Comparison of ENCODE assay signal across 8 mouse cellular contexts in the genomic region with DNA sequence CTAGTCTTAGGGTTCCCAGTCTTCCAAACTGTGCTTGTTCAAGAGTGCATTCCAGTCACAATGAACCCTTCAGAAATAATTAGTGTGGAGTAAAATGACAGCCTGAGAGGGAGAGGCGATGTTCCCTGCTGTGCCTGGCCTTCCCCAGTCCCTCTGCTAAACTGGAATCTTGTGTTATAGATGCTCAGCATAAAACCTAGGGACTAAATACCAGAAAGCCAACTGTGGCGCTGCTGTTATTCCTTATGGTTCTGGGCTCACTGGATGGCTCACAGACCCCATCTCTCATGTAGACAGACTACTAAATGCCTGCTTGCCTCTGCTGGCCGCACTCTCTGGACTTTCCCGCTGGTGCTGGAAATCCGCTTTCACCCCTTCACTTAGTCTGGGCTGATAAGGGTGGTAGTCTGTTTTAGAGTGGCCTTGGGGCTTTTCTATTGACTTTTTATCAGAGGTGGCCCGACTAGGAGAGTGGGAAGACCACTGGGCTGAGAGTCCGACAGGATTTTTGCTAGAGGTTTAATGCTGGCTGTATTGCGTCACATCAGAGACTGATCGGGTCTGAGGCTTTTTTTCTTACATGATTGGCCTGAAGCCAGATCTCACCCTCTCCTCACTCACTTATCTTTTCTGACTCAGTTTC. TPM values are rescaled to one million over a fixed set of nuclear protein-coding genes. Genes with fewer than 3 reads are reported as not detected.
DNase-seq lines count a peak whose midpoint lies in the region; ATAC-seq and TF ChIP-seq lines count a peak whose summit lies in the region.

No protein-coding gene starts in this region.

- H3K4me1 ChIP-seq in ES-E14 (ENCODE audit: control insufficient read depth in 2 of 2, insufficient read depth in 2 of 2, low read length in 2 of 2, poor library complexity in 1 of 2), result peaks cover 2 to 24% of the 10 kb centered on the region in 2 experiments
- peaks cover 24% of the 10 kb centered on the region for H3K4me1 ChIP-seq in forebrain, embryonic 15.5 days
- peaks cover 41% of the 10 kb centered on the region for H3K4me1 ChIP-seq in liver, embryonic 12.5 days

- 26% methylated on average over 9 of the region's 9 CpGs for WGBS in forebrain, embryonic 15.5 days
- WGBS in liver, embryonic 12.5 days (ENCODE audit: insufficient replicate concordance), result 15% methylated on average over 9 of the region's 9 CpGs

- H3K9me3 ChIP-seq in ES-E14 (ENCODE audit: control insufficient read depth, insufficient read depth, low read depth, low read length), result no peaks in the 10 kb centered on the region
- H3K9me3 ChIP-seq in forebrain, embryonic 15.5 days, result no peaks in the 10 kb centered on the region
- H3K9me3 ChIP-seq in liver, embryonic 12.5 days (replicated peaks), result no peaks in the 10 kb centered on the region

- H3K27me3 ChIP-seq in forebrain, embryonic 15.5 days, result peaks cover 56% of the 10 kb centered on the region
- peaks cover 78% of the 10 kb centered on the region for H3K27me3 ChIP-seq in liver, embryonic 12.5 days (replicated peaks)

- H3K27ac ChIP-seq in ES-E14 (ENCODE audit: insufficient read depth, low read depth, low read length, poor library complexity, severe bottlenecking), result no peak overlapping the region
- H3K27ac ChIP-seq in forebrain, embryonic 15.5 days (replicated peaks), result no peak overlapping the region
- H3K27ac ChIP-seq in liver, embryonic 12.5 days, result peak overlapping the region; percentile 16; the same call in 1 of the 2 replicates

- peak overlapping the region; percentile 83; the same call in 1 of the 2 replicates for H3K9ac ChIP-seq in ES-E14 (ENCODE audit: insufficient read depth, low read depth, low read length, poor library complexity, severe bottlenecking)
- no peak overlapping the region for H3K9ac ChIP-seq in forebrain, embryonic 15.5 days (replicated peaks)
- 0 out of 2 replicates have a peak overlapping the region, but pooled peaks have one; percentile 5 for H3K9ac ChIP-seq in liver, embryonic 12.5 days

- no peak for ATAC-seq in forebrain, embryonic 15.5 days (replicated peaks)
- no peak for ATAC-seq in liver, embryonic 12.5 days

- no peaks in the 10 kb centered on the region for H3K36me3 ChIP-seq in ES-E14 (ENCODE audit: control insufficient read depth, insufficient read depth, low read length, poor library complexity, severe bottlenecking)
- no peaks in the 10 kb centered on the region for H3K36me3 ChIP-seq in forebrain, embryonic 15.5 days
- H3K36me3 ChIP-seq in liver, embryonic 12.5 days, result peaks cover 3% of the 10 kb centered on the region; the same call in 1 of the 2 replicates

- H3K4me3 ChIP-seq in ES-E14 (ENCODE audit: insufficient read depth in 1 of 2, low read depth in 1 of 2, low read length in 2 of 2, poor library complexity in 1 of 2, severe bottlenecking in 1 of 2), result peak overlapping the region; percentile 85 to 92
- peak overlapping the region; percentile 53 for H3K4me3 ChIP-seq in forebrain, embryonic 15.5 days
- H3K4me3 ChIP-seq in liver, embryonic 12.5 days, result peak overlapping the region; percentile 56

- no peak overlapping the region for H3K4me2 ChIP-seq in forebrain, embryonic 15.5 days (replicated peaks)
- peak overlapping the region; percentile 72 for H3K4me2 ChIP-seq in liver, embryonic 12.5 days

- in situ Hi-C loops in ES-E14 (cut with MboI; ENCODE audit: low sequenced_read_pairs in 2 of 2, unreplicated experiment in 2 of 2), result no loop called here

- DNase-seq in heart, adult 11 months, result peak; percentile 95
- DNase-seq in heart, postnatal 4 days, result no peak
- no peak for DNase-seq in ES-E14 (ENCODE audit: low read depth, low spot score)
- DNase-seq in adrenal gland, postnatal 14 days, result no peak
- DNase-seq in urinary bladder, postnatal 14 days (ENCODE audit: low spot score), result no peak
- no peak for DNase-seq in layer of hippocampus, postnatal 36 days

TF ChIP-seq in ES-E14, 5 proteins besides CTCF, POLR2A, EP300 and RAD21:
- no peak for TF ChIP-seq MAFK (IDR thresholded peaks at IDR 0.05; ENCODE audit: insufficient read depth, low read depth, low read length)
- no peak for TF ChIP-seq CHD2 (IDR thresholded peaks at IDR 0.05; ENCODE audit: low read depth, low read length)
- TF ChIP-seq ZC3H11A (IDR thresholded peaks at IDR 0.05; ENCODE audit: borderline replicate concordance, low read depth, low read length), result no peak
- TF ChIP-seq ZNF384 (IDR thresholded peaks at IDR 0.05; ENCODE audit: low read depth, low read length), result no peak
- TF ChIP-seq HCFC1 (IDR thresholded peaks at IDR 0.05; ENCODE audit: borderline replicate concordance, insufficient read depth, low read length), result no peak

RNA-seq across cellular contexts. Expression of a gene that starts 4.1 kb away (rescaled TPM):
- 10 to 100 TPM; 29.5 TPM for total RNA-seq in heart, postnatal 4 days (2021)
- 10.9 and 12.1 TPM in 2 replicates for total RNA-seq in ES-E14 (2012; rRNA removed)
- 0.79 and 1.2 TPM in 2 replicates for polyA plus RNA-seq in forebrain, embryonic 15.5 days (2015; fragmentation: Nextera tagmentation; extraction: Ambion mirVana)
- 3.2 and 3.3 TPM in 2 replicates for polyA plus RNA-seq in liver, embryonic 12.5 days (2016; fragmentation: Nextera tagmentation; extraction: Ambion mirVana)
- total RNA-seq in adrenal gland, postnatal 14 days (2021), result 16.7 and 19.4 TPM in 2 replicates
- total RNA-seq in layer of hippocampus, postnatal 36 days (2021), result 10 to 100 TPM; 22.9 to 23.2 TPM
